Mouse (Mus musculus) adrenal gland, adult 8-10 months (tissue): ENCODE results near the gene Catsper1. TPM values are rescaled to one million over a fixed set of nuclear protein-coding genes. Genes with fewer than 3 reads are reported as not detected.
"Not testable (repeated sequence)": the region's sequence is repeated elsewhere in the genome, so short reads cannot be mapped to it uniquely, and the experiment has no call there.

Experiments
- DNase-seq: peaks from one replicate; pipeline ENCODE4 v3.0.0; 2022
- total RNA-seq, 4 experiments: library from RNA; stranded (reverse); gene quantifications; 2 replicates each; pipeline ENCODE4 v1.2.4; 2022

Catsper1 gene
- total RNA-seq, result not detected

GRCm38 (mm10) chr19:5335441-5335840, at the start of gene Catsper1:
Gene Catsper1, plus strand, starts transcription at chr19:5335741.
- no peak for DNase-seq

- DNase-seq, result peak; percentile 99
Observed at GRCm38 (mm10) chr19:5294972-5295735, 40.4 kb upstream of the Catsper1 start, which contains the start of gene Sf3b2. Gene Sf3b2, minus strand, starts transcription at chr19:5295455.

- no peak for DNase-seq
Observed at GRCm38 (mm10) chr19:5295736-5296075, 39.8 kb upstream of the Catsper1 start.

DNA sequence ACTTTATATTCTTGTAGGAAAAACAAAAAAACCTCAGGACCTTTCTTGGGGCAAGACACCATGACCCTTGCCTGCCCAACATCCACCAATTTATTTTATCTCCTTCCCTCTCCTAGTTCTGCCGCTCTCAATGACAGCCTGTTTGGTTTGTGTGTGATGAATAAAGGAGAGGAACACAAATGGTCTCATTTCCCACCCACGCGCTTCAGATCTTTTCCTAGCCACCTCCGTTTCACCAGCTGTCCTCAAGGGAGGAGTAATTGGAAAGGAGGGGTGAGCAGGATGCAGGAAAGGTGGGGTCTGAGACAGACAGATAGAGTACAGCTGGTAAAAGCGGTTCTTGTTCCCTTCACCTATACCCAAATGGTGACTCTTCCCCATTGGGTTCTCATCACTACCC, 38.9 kb upstream of the Catsper1 start:
- no peak for DNase-seq

- no peak for DNase-seq
Observed at GRCm38 (mm10) chr19:5297903-5298800, 37.4 kb upstream of the Catsper1 start, which contains the start of gene Gal3st3. Gene Gal3st3, plus strand, starts transcription at chr19:5298331.

DNA sequence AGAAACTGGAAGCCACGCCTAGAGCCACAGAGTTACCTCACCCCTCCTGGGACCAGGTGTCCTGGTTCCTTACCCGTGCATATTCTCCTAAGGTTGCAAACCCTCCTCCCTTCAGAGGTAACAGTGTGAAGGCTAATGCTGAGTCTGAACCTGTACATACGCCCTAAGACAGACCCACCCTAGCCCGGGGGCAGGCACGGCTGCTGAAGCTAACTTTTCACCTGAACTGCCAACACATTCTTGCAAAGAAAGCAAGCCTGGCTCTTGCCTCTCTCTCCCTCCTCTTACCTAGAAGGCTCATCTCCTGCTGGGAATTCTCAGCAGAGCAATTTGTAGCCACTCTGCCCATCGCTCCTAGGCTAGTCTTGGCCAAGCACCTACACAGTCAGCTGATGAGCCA, 35.0 kb upstream of the Catsper1 start:
- DNase-seq, result no peak

- no peak for DNase-seq
Observed at GRCm38 (mm10) chr19:5302455-5302854, 33.1 kb upstream of the Catsper1 start.

DNA sequence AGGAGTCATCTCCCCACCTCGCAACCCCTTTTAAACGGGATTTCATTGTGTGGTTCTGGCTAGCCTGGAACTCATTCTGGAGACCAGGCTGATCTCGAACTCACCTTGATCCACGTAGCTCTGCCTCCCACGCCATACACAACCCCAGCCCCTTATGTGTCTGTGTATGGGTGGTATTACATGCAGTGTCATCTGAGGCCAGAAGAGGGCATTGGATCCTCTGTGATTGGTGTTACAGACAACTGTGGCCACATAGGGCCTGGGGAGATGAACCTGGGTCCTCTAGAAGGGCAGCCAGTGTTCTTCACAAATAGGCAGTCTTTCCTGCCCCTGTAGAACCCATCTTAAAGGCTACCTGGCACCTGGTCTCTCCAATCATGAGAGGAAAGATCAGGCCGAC, 29.3 kb upstream of the Catsper1 start:
- no peak for DNase-seq

- DNase-seq, result no peak
Observed at GRCm38 (mm10) chr19:5306968-5307734, 28.4 kb upstream of the Catsper1 start.

GRCm38 (mm10) chr19:5309025-5309424, 26.5 kb upstream of the Catsper1 start:
- no peak for DNase-seq

DNA sequence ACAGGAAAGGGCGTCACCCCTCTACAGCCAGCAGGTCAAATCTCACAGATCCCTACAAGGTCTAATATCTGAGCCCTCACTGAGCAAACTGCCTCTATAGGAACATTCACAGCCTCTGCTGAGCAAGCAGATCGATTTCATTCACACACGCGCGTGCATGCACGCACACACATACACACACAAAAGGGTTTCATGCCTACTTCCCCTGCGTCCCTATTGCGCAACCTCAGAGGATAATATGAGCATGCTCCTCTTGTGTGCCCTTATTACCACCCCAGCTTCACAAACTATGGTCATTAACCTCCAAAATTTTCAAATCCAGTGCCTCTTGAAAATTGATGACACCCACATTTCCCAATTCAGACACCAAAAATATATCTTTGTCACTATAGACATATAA, 22.4 kb upstream of the Catsper1 start:
- no peak for DNase-seq

- no peak for DNase-seq
Observed at GRCm38 (mm10) chr19:5323801-5324200, 11.7 kb upstream of the Catsper1 start.

DNA sequence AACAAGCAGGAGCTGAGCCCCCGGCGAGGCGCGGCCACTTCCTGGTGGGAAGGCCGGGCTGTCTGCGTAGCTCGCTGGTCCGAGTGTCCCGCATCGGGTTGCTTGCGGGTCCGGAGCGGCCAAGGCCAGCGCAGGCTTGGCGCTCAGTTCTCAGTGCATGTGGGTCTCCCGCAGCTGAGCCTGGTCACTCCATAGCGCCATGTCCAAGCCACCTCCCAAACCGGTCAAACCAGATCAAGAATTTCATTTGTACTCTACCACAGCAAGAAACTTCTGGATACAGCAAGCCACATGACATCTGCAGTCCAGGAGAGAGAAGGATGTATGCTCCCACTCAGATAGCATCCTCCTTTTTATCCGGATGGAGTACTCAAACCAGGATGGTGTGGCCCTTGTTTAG, 7.6 kb upstream of the Catsper1 start:
- no peak for DNase-seq

- no peak for DNase-seq
Observed at GRCm38 (mm10) chr19:5334741-5335140, 800 bp upstream of the Catsper1 start.

GRCm38 (mm10) chr19:5337975-5338374, 2.4 kb downstream of the Catsper1 start:
- peak; percentile 42 for DNase-seq

- no peak for DNase-seq
Observed at GRCm38 (mm10) chr19:5341360-5341759, 5.8 kb downstream of the Catsper1 start.

DNA sequence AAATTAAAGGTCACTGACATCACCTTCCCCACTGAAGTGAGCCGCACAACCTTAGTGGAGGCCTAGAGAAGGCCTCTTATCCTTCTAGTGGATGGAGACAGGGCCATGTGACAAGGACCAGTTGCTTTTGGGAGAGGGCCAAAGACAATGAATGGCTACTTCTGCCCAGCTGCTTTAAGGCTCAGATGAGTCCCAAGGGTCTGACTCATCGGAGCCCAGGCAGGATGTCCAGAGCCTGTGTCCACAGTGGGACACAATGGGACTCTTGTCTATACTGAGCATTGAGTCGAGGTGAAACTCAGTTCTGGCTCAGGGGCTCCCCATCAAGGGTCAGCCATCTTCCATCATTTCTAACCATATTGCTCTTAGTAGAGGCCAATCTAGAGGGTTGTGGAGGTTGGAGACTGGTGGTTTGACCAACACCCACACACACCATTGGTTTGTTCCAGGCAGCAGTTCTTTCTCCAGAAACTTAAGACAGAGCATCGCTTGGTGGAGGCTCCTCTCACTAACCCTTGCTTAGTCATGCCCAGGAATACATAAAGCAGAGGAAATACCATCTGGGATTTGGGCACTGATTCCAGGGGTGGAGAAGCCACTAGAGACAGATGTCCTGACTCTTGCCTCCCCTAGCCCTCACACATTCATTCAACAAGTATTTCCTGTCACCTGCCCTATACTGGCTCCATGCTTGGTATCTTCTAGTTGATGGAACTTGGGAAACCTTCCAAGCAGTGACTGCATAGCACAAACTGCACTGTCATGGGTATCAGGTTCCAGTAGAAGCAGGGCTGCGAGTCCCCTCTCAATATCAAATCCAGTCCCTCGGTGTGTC, 10.0 kb downstream of the Catsper1 start:
- no peak for DNase-seq

DNA sequence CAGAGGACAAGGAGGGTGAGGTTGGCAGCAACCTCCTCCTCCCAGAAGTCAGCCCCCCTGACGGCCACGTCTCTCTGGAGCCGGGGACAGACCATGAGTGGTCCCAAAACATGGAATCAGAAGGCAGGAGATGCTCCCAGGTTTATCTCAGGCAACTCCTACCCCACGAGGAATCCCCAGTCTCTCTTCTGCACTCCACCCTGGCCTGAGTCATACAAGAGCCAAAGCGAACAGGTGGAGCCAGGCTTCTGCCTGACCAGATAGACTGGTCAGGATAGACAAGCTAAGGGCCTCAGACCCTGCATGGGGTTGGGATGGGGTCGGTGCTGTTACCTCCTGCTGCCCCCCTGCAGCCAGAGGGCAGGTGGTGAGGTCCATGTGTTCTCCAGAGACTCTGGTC, 12.5 kb downstream of the Catsper1 start:
- DNase-seq, result no peak

DNA sequence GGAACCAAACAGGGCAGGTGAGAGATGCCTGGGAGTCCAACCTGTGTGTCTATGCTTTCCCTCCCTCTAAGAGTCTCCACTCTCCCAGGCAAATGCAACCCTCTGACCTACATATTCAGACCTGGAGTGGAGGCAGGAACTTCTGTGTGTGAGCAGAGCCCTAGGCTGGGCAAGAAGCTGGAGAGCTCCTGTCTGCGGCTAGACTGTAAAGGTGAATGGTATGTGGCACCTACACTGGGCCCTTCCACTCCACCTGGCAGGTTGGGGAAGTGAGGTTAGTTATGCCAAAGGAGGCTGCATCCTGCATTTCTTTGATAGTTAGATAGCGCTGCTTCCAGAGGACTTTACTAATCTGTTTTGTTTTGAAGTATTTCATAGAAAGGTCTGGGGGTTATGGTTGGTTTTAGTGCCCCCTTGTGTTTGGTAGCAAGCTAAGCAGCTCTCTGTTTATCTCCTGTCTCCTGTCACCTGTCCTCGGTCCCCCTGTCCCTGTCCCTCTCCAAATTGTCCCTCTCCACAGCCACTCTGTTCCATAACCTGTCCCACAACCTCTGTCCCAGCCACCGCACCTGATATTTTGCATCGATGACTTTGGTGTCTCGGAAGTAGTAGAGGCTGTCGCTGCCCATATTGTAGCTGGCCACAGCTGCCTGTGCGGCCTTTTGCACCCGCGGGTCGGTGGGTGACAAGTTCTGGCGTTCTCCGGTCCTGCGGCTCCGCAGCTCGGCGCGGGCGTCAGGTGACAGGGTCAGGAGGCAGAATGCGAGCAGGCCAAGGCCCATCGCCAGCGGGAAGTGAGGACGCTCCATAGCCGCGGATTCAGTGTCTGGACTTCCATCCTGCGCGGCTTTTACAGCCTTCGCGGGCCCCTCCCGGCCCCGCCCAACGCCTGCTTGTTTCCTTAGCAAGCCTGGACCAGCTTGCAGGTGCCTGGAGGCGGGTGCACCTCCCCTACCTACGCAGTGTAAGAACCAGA, 13.3 kb downstream of the Catsper1 start:
- no peak for DNase-seq

DNA sequence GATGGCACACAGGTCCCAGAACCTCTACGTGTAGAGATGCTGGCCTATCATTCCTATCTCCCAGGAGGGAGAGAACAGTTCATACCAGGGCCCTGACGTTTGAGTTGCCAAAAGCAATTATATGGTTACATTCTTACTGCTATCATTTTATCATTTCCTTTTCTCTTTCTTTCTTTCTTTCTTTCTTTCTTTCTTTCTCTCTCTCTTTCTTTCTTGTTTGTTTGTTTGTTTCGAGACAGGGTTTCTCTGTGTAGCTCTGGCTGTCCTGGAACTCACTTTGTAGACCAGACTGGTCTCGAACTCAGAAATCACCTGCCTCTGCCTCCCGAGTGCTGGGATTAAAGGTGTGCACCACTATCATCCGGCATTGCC, 13.9 kb downstream of the Catsper1 start, which contains the start of gene Cst6:
Cst6 (minus strand) TSS at position 73 of the 372 bp plus-strand sequence.
- not testable (repeated sequence) for DNase-seq

GRCm38 (mm10) chr19:5353609-5354008, 18.1 kb downstream of the Catsper1 start:
- DNase-seq, result no peak
